Mouse (Mus musculus) lung, postnatal 0 days (tissue): ENCODE measurements around the gene Ano9.

Experiments
- CTCF ChIP-seq: IDR thresholded peaks from 2 replicates; pipeline ENCODE4 v1.5.1; 2016; ENCODE audit warnings: antibody characterized with exemption, mild to moderate bottlenecking
- EP300 ChIP-seq: IDR thresholded peaks from 2 replicates; pipeline ENCODE4 v1.6.1; 2016; ENCODE audit warnings: antibody characterized with exemption, mild to moderate bottlenecking, control low read depth

GRCm38 (mm10) chr7:141141326-141141725 lies 23.7 kb upstream of the Ano9 start:
- no peak for TF ChIP-seq CTCF
- no peak for TF ChIP-seq EP300
